Mouse (Mus musculus) kidney, embryonic 14.5 days (tissue): ENCODE data around the gene Wdr60. TPM values are rescaled to one million over a fixed set of nuclear protein-coding genes. Genes with fewer than 3 reads are reported as not detected.

Source experiments
- ATAC-seq: fragments of 200-750 bp; cut with Nextera tagmentation; 2 replicates; pipeline ENCODE4 v1.8.0; 2017; ENCODE audit warnings: moderate number of reproducible peaks, mild to moderate bottlenecking, moderate TSS enrichment, moderate library complexity; ENCODE audit not compliant: low FRiP score, low TSS enrichment
- H3K27ac ChIP-seq: fragments of 300-500 bp; sonication (generic); 2 replicates; pipeline ENCODE4 v1.5.1; 2014; ENCODE audit warnings: low read depth, mild to moderate bottlenecking, low read length, moderate library complexity, mixed read lengths
- H3K27me3 ChIP-seq: fragments of 300-500 bp; sonication (generic); 2 replicates; pipeline ENCODE4 v1.6.1; 2014; ENCODE audit warnings: mild to moderate bottlenecking, low read length; ENCODE audit not compliant: control insufficient read depth, insufficient read depth
- H3K36me3 ChIP-seq: fragments of 300-500 bp; sonication (generic); 2 replicates; pipeline ENCODE4 v1.6.1; 2014; ENCODE audit warnings: low read length, mixed read lengths; ENCODE audit not compliant: control insufficient read depth, insufficient read depth
- H3K4me1 ChIP-seq: fragments of 300-500 bp; sonication (generic); 2 replicates; pipeline ENCODE4 v1.6.1; 2014; ENCODE audit warnings: low read length, mixed read lengths; ENCODE audit not compliant: control insufficient read depth, insufficient read depth
- H3K4me2 ChIP-seq: fragments of 300-500 bp; sonication (generic); replicated peaks from 2 replicates; pipeline ENCODE4 v1.6.1; 2014; ENCODE audit warnings: low read depth, mild to moderate bottlenecking, low read length
- H3K4me3 ChIP-seq: fragments of 300-500 bp; sonication (generic); 2 replicates; pipeline ENCODE4 v1.5.1; 2014; ENCODE audit warnings: mild to moderate bottlenecking, low read length
- H3K9ac ChIP-seq: fragments of 300-500 bp; sonication (generic); 2 replicates; pipeline ENCODE4 v1.6.1; 2014; ENCODE audit warnings: low read depth, mild to moderate bottlenecking, low read length, moderate library complexity
- H3K9me3 ChIP-seq: fragments of 300-500 bp; sonication (generic); 2 replicates; pipeline ENCODE4 v1.6.1; 2016; ENCODE audit warnings: low read length; ENCODE audit not compliant: control insufficient read depth
- WGBS: fragments of 180-500 bp; shearing (Covaris S2); extraction: QIAGEN DNeasy Blood & Tissue Kit; methylation state at CpG from one replicate; pipeline ENCODE4 v1.1.7; 2014; 5-methylcytosine and 5-hydroxymethylcytosine counted together
- polyA plus RNA-seq: library from polyadenylated mRNA; unstranded; fragments of >200 nt; fragmentation: Nextera tagmentation; extraction: Ambion mirVana; gene quantifications from 2 replicates; pipeline ENCODE4 v1.2.1, GENCODE M21; 2014

The Wdr60 gene
- polyA plus RNA-seq, 1 experiment from 2014 or later, result 19.7 TPM

GRCm38 (mm10) chr12:116273733-116274132 is 10.9 kb upstream of the Wdr60 start:
- Histone ChIP-seq H3K9me3 (no peaks in the 10 kb centered on the region), H3K4me1 (no peaks in the 10 kb centered on the region), H3K4me3 (no peak overlapping the region), H3K36me3 (no peaks in the 10 kb centered on the region), H3K4me2 (no peak overlapping the region), H3K27ac (no peak overlapping the region), H3K27me3 (no peaks in the 10 kb centered on the region), H3K9ac (no peak overlapping the region)
- WGBS, result 61% methylated on average over 1 of the region's 1 CpGs
- ATAC-seq, result no peak

GRCm38 (mm10) chr12:116271071-116271470 is 8.2 kb upstream of the Wdr60 start:
- Histone ChIP-seq H3K27ac (no peak overlapping the region), H3K4me1 (no peaks in the 10 kb centered on the region), H3K27me3 (no peaks in the 10 kb centered on the region), H3K36me3 (no peaks in the 10 kb centered on the region), H3K9ac (no peak overlapping the region), H3K4me3 (no peak overlapping the region), H3K4me2 (no peak overlapping the region), H3K9me3 (no peaks in the 10 kb centered on the region)
- WGBS, result 98% methylated on average over 2 of the region's 2 CpGs
- ATAC-seq, result no peak

GRCm38 (mm10) chr12:116270538-116270937 is 7.7 kb upstream of the Wdr60 start:
- Histone ChIP-seq H3K4me1 (no peaks in the 10 kb centered on the region), H3K9ac (no peak overlapping the region), H3K27ac (no peak overlapping the region), H3K9me3 (no peaks in the 10 kb centered on the region), H3K4me2 (no peak overlapping the region), H3K4me3 (no peak overlapping the region), H3K27me3 (no peaks in the 10 kb centered on the region), H3K36me3 (no peaks in the 10 kb centered on the region)
- no peak for ATAC-seq
- 83% methylated on average over 1 of the region's 1 CpGs for WGBS

GRCm38 (mm10) chr12:116269450-116269849 is 6.6 kb upstream of the Wdr60 start:
- Histone ChIP-seq H3K36me3 (no peaks in the 10 kb centered on the region), H3K9ac (no peak overlapping the region), H3K4me1 (no peaks in the 10 kb centered on the region), H3K27me3 (no peaks in the 10 kb centered on the region), H3K27ac (no peak overlapping the region), H3K4me3 (no peak overlapping the region), H3K4me2 (no peak overlapping the region), H3K9me3 (no peaks in the 10 kb centered on the region)
- no peak for ATAC-seq
- 78% methylated on average over 5 of the region's 5 CpGs for WGBS

GRCm38 (mm10) chr12:116265275-116265674 is 2.5 kb upstream of the Wdr60 start:
- H3K9me3 ChIP-seq, result no peaks in the 10 kb centered on the region
- no peaks in the 10 kb centered on the region for H3K4me1 ChIP-seq
- H3K4me2 ChIP-seq, result no peak overlapping the region
- H3K27me3 ChIP-seq, result no peaks in the 10 kb centered on the region
- no peak for ATAC-seq
- 82% methylated on average over 2 of the region's 2 CpGs for WGBS
- no peaks in the 10 kb centered on the region for H3K36me3 ChIP-seq
- H3K4me3 ChIP-seq, result no peak overlapping the region
- H3K27ac ChIP-seq, result no peak overlapping the region
- no peak overlapping the region for H3K9ac ChIP-seq

- no peak overlapping the region for H3K4me3 ChIP-seq
- H3K4me1 ChIP-seq, result no peaks in the 10 kb centered on the region
- ATAC-seq, result no peak
- H3K9ac ChIP-seq, result no peak overlapping the region
- no peak overlapping the region for H3K27ac ChIP-seq
- H3K36me3 ChIP-seq, result no peaks in the 10 kb centered on the region
- no peak overlapping the region for H3K4me2 ChIP-seq
- H3K9me3 ChIP-seq, result no peaks in the 10 kb centered on the region
- H3K27me3 ChIP-seq, result no peaks in the 10 kb centered on the region
- 92% methylated on average over 2 of the region's 2 CpGs for WGBS
Observed at GRCm38 (mm10) chr12:116264756-116265155, 1.9 kb upstream of the Wdr60 start.

GRCm38 (mm10) chr12:116258321-116258720 is 4.5 kb downstream of the Wdr60 start:
- no peak overlapping the region for H3K27ac ChIP-seq
- no peak overlapping the region for H3K4me2 ChIP-seq
- 0 out of 2 replicates have a peak, but pooled peaks cover 8% of the 10 kb centered on the region for H3K36me3 ChIP-seq
- H3K9ac ChIP-seq, result no peak overlapping the region
- no peaks in the 10 kb centered on the region for H3K4me1 ChIP-seq
- no peaks in the 10 kb centered on the region for H3K27me3 ChIP-seq
- no peak overlapping the region for H3K4me3 ChIP-seq
- 79% methylated on average over 2 of the region's 2 CpGs for WGBS
- no peaks in the 10 kb centered on the region for H3K9me3 ChIP-seq
- ATAC-seq, result no peak

GRCm38 (mm10) chr12:116255636-116256035 is 7.2 kb downstream of the Wdr60 start:
- Histone ChIP-seq H3K4me1 (no peaks in the 10 kb centered on the region), H3K27me3 (no peaks in the 10 kb centered on the region), H3K27ac (no peak overlapping the region), H3K9me3 (no peaks in the 10 kb centered on the region), H3K36me3 (peaks cover 14% of the 10 kb centered on the region; the same call in 1 of the 2 replicates), H3K4me2 (no peak overlapping the region), H3K9ac (no peak overlapping the region), H3K4me3 (no peak overlapping the region)
- ATAC-seq, result no peak
- WGBS, result 89% methylated on average over 11 of the region's 11 CpGs

GRCm38 (mm10) chr12:116254652-116255051 is 8.2 kb downstream of the Wdr60 start:
- H3K9me3 ChIP-seq, result no peaks in the 10 kb centered on the region
- peaks cover 14% of the 10 kb centered on the region; the same call in 1 of the 2 replicates for H3K36me3 ChIP-seq
- H3K4me3 ChIP-seq, result no peak overlapping the region
- H3K27me3 ChIP-seq, result no peaks in the 10 kb centered on the region
- no peak overlapping the region for H3K9ac ChIP-seq
- no peak overlapping the region for H3K27ac ChIP-seq
- WGBS, result 69% methylated on average over 8 of the region's 8 CpGs
- no peaks in the 10 kb centered on the region for H3K4me1 ChIP-seq
- no peak for ATAC-seq
- no peak overlapping the region for H3K4me2 ChIP-seq
